Mouse (Mus musculus): Measurements from ENCODE around the gene Acsm5.

GRCm38 (mm10) chr7:119519654-119520053 is 391 bp downstream of the Acsm5 start:
- TF ChIP-seq POLR2A (IDR thresholded peaks at IDR 0.05; ENCODE audit: low read depth, low read length) (no peak), CTCF (IDR thresholded peaks at IDR 0.05; ENCODE audit: extremely low read depth, insufficient read length, insufficient replicate concordance, low read depth, low read length) (peak; percentile 84; the same call in 1 of the 2 replicates)

Measured in small intestine, adult 2 months (tissue).